Mouse (Mus musculus): Measurements from ENCODE around the gene Grid2ip. TPM values are rescaled to one million over a fixed set of nuclear protein-coding genes. Genes with fewer than 3 reads are reported as not detected.

Gene Grid2ip
- not detected for total RNA-seq (2023)

GRCm38 (mm10) chr5:143356686-143357388 lies at the start of gene Grid2ip:
Grid2ip (plus strand) TSS chr5:143357338.

GRCm38 (mm10) chr5:143314730-143315513 lies 42.2 kb upstream of the Grid2ip start, which contains the start of gene E130309D02Rik:
E130309D02Rik (minus strand) TSS chr5:143315360.

DNA sequence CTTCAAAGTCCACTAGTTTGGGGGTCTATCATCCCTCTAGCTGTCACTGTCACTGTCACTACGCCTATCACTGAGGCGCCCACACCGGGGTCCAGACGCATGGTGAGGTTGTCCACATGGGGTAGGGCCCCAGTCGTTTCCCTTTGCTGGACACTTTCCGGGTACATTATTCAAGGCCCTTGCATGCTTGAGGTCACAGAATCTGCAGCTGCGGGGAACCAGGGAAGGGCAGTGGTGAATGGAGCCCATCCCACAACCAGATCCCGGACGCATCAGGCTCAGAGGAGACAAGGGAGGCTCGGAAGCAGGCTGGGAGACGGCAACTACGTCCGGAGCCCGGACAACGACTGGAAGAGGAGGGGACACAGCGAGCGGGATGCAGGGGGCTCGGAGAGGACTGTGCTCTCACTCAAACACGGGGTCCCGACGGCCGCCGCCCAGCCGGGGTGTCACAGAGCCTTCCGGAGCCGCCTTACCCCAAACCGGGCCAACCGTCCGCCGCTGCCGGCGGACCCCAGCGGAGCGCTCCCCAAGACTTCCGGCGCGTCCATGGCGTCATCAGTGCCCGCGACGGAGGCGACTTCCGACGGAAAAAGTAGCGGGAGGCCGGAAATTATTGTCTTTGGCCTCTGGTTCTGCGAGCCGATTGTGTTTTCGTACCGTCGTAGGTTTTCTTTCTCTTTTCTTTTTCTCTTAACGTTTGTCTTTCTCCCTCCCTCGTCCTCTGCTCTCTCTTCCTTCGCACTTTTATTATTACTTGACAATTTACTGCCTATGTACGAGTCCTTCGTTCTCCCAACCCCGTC lies 28.2 kb upstream of the Grid2ip start, which contains the start of gene Zdhhc4:
Gene Zdhhc4 (minus strand): TSS at position 567 of the 806 bp plus-strand sequence.

GRCm38 (mm10) chr5:143403221-143404147 lies 46.3 kb downstream of the Grid2ip start, which contains the start of gene Kdelr2:
Kdelr2 (plus strand) TSS chr5:143403838.

Other genes starting within 250 kb of the Grid2ip start
- 11.9 TPM for gene Rnf216, start 244.3 kb upstream of the Grid2ip start, total RNA-seq (2023)
- gene Olfr718-ps1, start 209.8 kb upstream of the Grid2ip start, total RNA-seq (2023), result 0.12 TPM
- 12.6 TPM for gene Rbak, start 176.6 kb upstream of the Grid2ip start, total RNA-seq (2023)
- not detected for gene Spdye4b, start 176.3 kb upstream of the Grid2ip start, total RNA-seq (2023)
- gene Spdye4a, start 130.4 kb upstream of the Grid2ip start, total RNA-seq (2023), result not detected
- 41.9 TPM for gene Zfp12, start 122.2 kb upstream of the Grid2ip start, total RNA-seq (2023)
- 1.4 TPM for gene Zfp316, start 87.3 kb upstream of the Grid2ip start, total RNA-seq (2023)
- gene Zfp853, start 63.7 kb upstream of the Grid2ip start, total RNA-seq (2023), result 0.86 TPM
- gene E130309D02Rik, start 42.0 kb upstream of the Grid2ip start, total RNA-seq (2023), result 38.4 TPM
- gene Zdhhc4, start 28.1 kb upstream of the Grid2ip start, total RNA-seq (2023), result 56.6 TPM
- gene Kdelr2, start 46.5 kb downstream of the Grid2ip start, total RNA-seq (2023), result 26.5 TPM
- 6.3 TPM for gene Daglb, start 107.2 kb downstream of the Grid2ip start, total RNA-seq (2023)
- 277 TPM for gene Rac1, start 170.7 kb downstream of the Grid2ip start, total RNA-seq (2023)